Mouse (Mus musculus) cerebral cortex, adult 2 months (tissue): ENCODE data around the gene Tti1.

Experiments
- WGBS: fragments of 180-500 bp; shearing (Covaris S2); methylation state at CpG from one replicate; pipeline ENCODE4 v1.1.7; 2018; 5-methylcytosine and 5-hydroxymethylcytosine counted together

The Tti1 gene

DNA sequence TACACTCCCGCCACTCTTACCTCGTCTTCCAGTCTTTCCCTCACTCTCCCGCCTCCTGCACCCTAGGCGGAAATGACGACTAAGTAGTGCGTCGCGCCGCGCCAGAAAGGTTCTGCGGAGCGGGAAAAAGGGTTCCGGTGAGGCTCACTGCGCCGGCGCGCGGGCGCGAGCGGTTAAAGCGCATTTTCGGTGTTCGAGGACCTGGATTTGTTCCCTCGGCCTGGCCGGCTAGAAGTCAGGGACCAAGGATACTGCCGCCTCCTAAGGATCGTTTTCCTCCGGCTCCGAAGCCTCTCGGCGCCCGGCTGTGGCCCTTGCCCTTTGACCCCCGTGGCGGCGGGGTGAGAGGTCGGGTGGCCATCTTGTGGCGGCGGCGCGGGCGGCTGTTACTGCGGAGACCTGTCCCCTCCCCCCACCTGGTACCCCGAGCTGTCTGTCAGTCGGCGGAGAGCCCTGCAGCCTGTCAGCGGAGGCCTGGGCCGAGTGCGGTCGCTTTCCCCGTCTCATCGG lies at the start of gene Tti1, which contains the start of gene Rprd1b:
Gene Tti1, minus strand, starts transcription at position 80 of the 510 bp plus-strand sequence.
Gene Rprd1b, plus strand, starts transcription at position 144 of the 510 bp plus-strand sequence.
- WGBS, result under 1% methylated on average over 52 of the region's 52 CpGs

DNA sequence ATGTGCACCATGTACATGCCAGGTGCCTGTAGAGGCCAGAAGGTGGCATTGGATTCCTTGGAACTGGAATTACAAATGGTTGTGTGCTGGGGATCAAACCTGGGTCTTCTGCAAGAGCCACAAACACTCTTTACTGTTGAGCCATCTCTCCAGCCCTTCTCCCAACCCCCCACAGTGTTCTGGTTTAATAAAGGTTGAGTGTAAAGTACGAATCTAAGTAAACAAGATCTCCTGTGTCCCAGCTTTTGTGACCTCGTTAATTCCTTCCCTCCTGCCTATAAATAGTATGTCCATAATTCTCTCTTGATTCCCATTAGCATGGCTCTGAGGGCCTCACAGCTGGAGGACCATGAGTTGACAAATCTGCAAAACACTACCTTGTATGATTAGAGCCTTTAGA lies 49.7 kb upstream of the Tti1 start:
- 52% methylated on average over 2 of the region's 2 CpGs for WGBS

DNA sequence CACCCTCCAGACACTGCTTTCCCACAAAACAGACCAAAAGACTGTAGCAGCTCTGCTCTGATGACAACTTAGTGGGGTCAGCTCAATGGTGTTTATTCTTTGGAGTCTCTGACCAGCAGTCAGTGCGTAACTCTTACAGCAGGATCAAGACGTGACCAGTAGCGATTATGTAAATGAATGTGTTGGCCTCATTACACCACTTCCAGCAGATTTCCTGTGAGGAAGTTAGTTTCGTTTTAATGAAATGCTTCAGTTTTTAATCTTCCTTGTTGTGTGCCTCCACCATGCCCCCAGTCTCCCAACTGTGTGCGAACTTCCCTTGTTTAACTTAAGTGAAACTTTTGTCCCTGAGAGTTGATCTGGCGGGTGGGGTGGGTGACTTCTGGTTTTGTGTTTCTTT lies 48.5 kb upstream of the Tti1 start:
- 75% methylated on average over 6 of the region's 6 CpGs for WGBS

DNA sequence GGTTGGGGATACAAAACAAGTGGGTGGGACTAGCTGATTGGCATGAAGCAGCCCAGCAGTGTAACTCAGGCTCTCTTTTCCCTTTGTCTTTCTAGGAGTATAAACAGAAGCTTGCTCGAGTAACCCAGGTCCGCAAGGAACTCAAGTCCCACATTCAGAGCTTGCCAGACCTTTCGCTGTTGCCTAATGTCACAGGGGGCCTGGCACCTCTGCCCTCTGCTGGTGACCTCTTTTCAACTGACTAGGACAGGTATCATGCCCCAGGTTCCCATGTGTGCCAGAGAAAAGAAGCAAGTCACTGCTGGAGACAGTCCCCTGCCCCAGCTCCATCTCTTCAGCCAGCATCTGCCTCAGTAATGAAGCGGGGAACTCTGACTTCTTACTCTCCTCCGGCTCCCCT lies 46.6 kb upstream of the Tti1 start:
- WGBS, result 73% methylated on average over 5 of the region's 5 CpGs

- WGBS, result 65% methylated on average over 5 of the region's 5 CpGs
Observed at GRCm38 (mm10) chr2:158071633-158071995, 43.4 kb upstream of the Tti1 start.

- 81% methylated on average over 3 of the region's 3 CpGs for WGBS
Observed at GRCm38 (mm10) chr2:158070885-158071632, 42.8 kb upstream of the Tti1 start.

- 95% methylated on average over 5 of the region's 5 CpGs for WGBS
Observed at GRCm38 (mm10) chr2:158067260-158067824, 39.1 kb upstream of the Tti1 start.

DNA sequence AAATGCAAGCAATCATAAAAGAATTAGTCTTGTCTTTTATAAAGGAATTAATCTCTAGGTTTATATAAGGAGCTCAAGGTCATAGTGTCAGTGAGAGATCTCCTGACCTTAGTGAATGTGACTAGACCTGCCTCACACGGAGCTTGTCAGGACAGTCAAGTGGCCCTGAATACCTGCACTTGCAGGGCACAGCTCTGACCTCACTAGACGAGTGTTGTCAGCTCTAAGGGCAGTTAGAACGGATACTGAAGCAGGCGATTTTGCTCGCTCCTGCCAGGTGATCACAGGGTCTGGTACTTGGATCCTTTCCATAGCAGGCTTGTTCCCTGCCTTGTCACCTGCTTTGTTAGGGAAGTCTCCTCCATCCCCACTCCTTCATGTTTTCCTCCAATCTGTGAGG lies 36.8 kb upstream of the Tti1 start:
- WGBS, result 95% methylated on average over 5 of the region's 5 CpGs

DNA sequence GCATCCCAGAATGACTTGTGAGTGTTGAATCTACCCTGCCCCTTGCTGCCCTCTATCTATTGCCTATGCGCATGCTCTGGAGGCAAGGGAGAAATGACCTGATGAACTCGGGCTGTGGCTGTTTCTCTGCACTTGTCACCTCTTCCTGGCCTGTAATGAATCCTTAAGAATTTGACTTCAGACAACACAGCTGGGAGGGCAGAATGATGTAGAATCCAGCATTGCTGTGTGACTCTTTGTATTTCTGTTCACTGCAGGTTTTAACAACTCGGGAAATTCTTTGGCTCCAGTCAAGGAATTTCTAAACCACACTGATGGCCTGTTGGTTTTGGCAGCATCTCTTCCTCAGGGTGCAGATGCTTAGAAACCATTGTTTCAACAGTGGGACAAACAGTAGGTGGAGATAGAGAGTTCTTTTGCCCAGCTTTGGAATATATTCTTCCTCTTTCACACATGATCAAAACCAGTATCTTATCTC lies 36.4 kb upstream of the Tti1 start:
- WGBS, result 44% methylated on average over 3 of the region's 3 CpGs

- 93% methylated on average over 3 of the region's 3 CpGs for WGBS
Observed at GRCm38 (mm10) chr2:158063036-158063435, 34.8 kb upstream of the Tti1 start.

- 75% methylated on average over 8 of the region's 8 CpGs for whole genome bisulfite sequencing
Observed at GRCm38 (mm10) chr2:158059666-158060105, 31.5 kb upstream of the Tti1 start.

- WGBS, result 33% methylated on average over 10 of the region's 10 CpGs
Observed at GRCm38 (mm10) chr2:158058534-158058933, 30.3 kb upstream of the Tti1 start.

DNA sequence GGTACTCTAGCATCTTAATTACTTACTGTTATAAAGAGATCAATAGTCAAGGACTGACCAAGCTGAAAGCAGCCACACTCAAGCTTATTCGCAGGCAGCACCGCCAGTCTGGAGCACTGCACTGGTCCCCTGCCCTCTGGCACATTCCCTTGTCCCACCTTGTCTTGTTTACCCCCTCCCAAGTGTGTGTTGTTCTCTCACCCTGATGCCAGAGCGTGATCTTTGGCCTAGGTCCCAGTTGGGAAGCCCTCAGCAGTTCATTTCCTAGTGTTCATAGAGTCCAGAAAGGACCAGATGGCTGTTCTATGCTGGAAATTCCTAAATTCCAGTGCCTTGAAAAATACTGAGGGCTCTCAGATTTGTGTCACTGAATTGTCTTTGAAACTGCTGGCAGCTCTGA lies 28.8 kb upstream of the Tti1 start:
- 57% methylated on average over 3 of the region's 3 CpGs for WGBS

DNA sequence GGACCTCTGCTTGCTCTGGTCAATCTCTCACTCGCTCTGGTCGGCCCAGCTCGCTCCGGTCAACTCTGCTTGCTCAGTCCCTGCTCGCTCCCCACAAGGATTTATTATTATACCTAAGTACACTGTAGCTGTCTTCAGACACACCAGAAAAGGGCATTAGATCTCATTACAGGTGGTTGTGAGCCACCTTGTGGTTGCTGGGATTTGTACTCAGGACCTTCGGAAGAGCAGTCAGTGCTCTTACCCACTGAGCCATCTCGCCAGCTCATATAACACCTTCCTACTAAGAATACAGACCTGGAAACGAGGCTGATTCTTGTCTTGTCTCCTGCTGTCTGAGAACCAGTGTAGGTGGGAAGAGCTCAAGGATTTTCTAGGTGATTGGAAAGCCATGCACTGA lies 27.1 kb upstream of the Tti1 start:
- WGBS, result 81% methylated on average over 8 of the region's 8 CpGs

DNA sequence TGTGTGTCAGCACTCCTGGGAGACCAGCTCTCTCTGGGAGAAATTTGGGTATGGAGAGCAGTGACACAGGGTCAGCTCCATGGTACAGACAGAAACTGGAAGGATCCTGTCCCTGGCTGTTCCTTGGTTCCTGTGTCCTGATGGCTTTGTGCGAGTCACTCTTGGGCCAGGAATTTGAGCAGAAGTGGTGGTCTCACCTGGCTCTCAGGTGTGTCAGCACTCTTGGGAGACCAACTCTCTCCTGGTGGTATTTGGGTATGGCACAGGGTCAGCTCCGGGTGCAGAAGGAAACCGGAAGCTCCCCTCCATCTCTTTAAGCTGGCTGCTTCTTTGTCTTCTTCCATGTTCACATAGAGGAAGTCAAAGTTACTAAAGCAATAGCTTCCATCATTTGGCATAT lies 26.4 kb upstream of the Tti1 start:
- 96% methylated on average over 3 of the region's 3 CpGs for WGBS

GRCm38 (mm10) chr2:158050116-158050515 lies 21.9 kb upstream of the Tti1 start:
- 89% methylated on average over 8 of the region's 8 CpGs for WGBS

DNA sequence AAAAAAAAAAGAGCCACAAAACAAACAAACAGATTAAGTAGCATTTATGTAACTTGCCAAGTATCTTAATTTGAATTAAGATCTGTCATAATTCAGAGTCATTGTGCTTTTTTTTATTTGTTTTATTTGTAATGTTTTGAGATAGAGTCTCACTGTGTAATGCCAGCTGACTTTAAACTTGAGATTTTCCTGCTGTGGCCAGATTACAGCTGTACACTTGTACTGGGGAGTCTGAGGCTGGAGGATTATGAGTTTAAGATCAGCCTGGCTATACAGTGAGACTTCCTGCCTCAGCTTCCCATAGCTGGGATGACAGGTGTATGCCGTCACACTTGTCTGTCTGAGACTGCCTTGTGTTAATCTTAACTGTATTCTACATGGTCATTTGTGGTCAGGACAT lies 20.5 kb upstream of the Tti1 start:
- WGBS, result 92% methylated on average over 1 of the region's 1 CpGs

GRCm38 (mm10) chr2:158047903-158048302 lies 19.7 kb upstream of the Tti1 start:
- WGBS, result 60% methylated on average over 3 of the region's 3 CpGs

DNA sequence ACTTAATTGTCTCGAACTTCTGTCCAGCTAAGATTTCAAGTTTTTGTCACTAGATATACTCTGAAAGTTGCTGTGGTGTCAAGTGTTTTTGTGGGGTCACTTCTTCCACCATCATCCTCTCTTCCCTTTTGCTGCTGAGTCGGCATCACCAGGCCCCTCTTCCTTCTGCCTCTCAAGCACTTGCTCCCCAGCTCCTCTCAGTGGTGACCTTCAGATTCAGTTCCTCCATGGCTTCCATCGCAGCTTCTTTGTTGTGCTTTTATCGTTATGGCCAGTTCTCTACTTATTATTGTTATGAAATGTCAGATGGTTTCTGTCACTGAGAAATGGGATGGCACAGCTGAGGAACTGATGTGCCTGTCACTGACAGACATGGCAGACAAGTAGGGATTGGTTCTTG lies 18.0 kb upstream of the Tti1 start:
- 69% methylated on average over 4 of the region's 4 CpGs for WGBS

GRCm38 (mm10) chr2:158043504-158043903 lies 15.3 kb upstream of the Tti1 start:
- WGBS, result 88% methylated on average over 8 of the region's 8 CpGs

- 64% methylated on average over 2 of the region's 2 CpGs for WGBS
Observed at GRCm38 (mm10) chr2:158040396-158040795, 12.2 kb upstream of the Tti1 start.

DNA sequence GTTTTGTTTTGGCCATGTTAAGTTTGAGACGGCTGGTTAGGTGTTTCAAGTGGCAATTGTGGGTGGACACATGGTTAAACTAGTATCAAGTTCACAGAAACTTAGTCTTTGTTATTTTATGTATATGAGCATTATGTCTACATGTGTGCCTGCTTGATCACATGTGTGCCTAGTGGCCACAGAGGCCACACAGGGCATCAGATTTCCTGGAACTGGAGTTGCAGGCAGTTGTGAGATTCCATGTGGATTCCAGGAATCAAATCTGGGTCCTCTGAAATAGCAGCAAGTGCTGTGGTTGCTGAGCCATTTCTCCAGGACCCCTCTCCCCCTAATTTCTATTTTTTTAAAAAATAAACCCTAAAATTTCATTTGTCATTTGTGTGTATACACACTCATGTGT lies 11.4 kb upstream of the Tti1 start:
- 58% methylated on average over 1 of the region's 1 CpGs for WGBS

GRCm38 (mm10) chr2:158037571-158037970 lies 9.3 kb upstream of the Tti1 start:
- WGBS, result 93% methylated on average over 1 of the region's 1 CpGs
